Mouse (Mus musculus) liver, embryonic 13.5 days (tissue): ENCODE data around the gene Ints6l. TPM values are rescaled to one million over a fixed set of nuclear protein-coding genes. Genes with fewer than 3 reads are reported as not detected.
"Not testable (repeated sequence)": the region's sequence is repeated elsewhere in the genome, so short reads cannot be mapped to it uniquely, and the experiment has no call there.

Source experiments
- ATAC-seq: fragments of 200-750 bp; cut with Nextera tagmentation; 2 replicates; pipeline ENCODE4 v1.8.0; 2017; ENCODE audit warnings: low read depth, mild to moderate bottlenecking, moderate number of reproducible peaks, moderate library complexity
- DNase-seq: peaks from one replicate; pipeline ENCODE4 v3.0.0; 2022
- H3K27ac ChIP-seq: fragments of 300-500 bp; sonication (generic); 2 replicates; pipeline ENCODE4 v1.5.1; 2015; ENCODE audit warnings: moderate library complexity, mild to moderate bottlenecking, inconsistent platforms
- H3K27me3 ChIP-seq: fragments of 300-500 bp; sonication (generic); 2 replicates; pipeline ENCODE4 v1.6.1; 2015; ENCODE audit warnings: mild to moderate bottlenecking, inconsistent platforms
- H3K36me3 ChIP-seq: fragments of 300-500 bp; sonication (generic); 2 replicates; pipeline ENCODE4 v1.6.1; 2015; ENCODE audit warnings: mild to moderate bottlenecking, inconsistent platforms
- H3K4me1 ChIP-seq: fragments of 300-500 bp; sonication (generic); replicated peaks from 2 replicates; pipeline ENCODE4 v1.6.1; 2015; ENCODE audit warnings: inconsistent platforms
- H3K4me2 ChIP-seq: fragments of 300-500 bp; sonication (generic); 2 replicates; pipeline ENCODE4 v1.6.1; 2015; ENCODE audit warnings: inconsistent platforms, mild to moderate bottlenecking, moderate library complexity
- H3K4me3 ChIP-seq: fragments of 300-500 bp; sonication (generic); replicated peaks from 2 replicates; pipeline ENCODE4 v1.5.1; 2015; ENCODE audit warnings: mild to moderate bottlenecking, inconsistent platforms
- H3K9ac ChIP-seq: fragments of 300-500 bp; sonication (generic); 2 replicates; pipeline ENCODE4 v1.6.1; 2015; ENCODE audit warnings: mild to moderate bottlenecking, inconsistent platforms
- H3K9me3 ChIP-seq: fragments of 300-500 bp; sonication (generic); replicated peaks from 2 replicates; pipeline ENCODE4 v1.6.1; 2016; ENCODE audit warnings: inconsistent platforms
- WGBS: fragments of 180-500 bp; shearing (Covaris S2); methylation state at CpG from one replicate; pipeline ENCODE4 v1.1.7; 2015; ENCODE audit not compliant: insufficient replicate concordance; 5-methylcytosine and 5-hydroxymethylcytosine counted together
- polyA plus RNA-seq: library from polyadenylated mRNA; unstranded; fragments of >200 nt; fragmentation: Nextera tagmentation; extraction: Ambion mirVana; gene quantifications from 2 replicates; pipeline ENCODE4 v1.2.1, GENCODE M21; 2015

The Ints6l gene
- polyA plus RNA-seq, 1 experiment from 2014 or later, result 35.1 TPM

- H3K9ac ChIP-seq, result peak overlapping the region; percentile 87
- peak; percentile 64 for DNase-seq
Observed at GRCm38 (mm10) chrX:56456379-56456778, 1.7 kb downstream of the Ints6l start.

GRCm38 (mm10) chrX:56462020-56462933 is 7.6 kb downstream of the Ints6l start:
- ATAC-seq (no peak), DNase-seq (no peak)
- no peak overlapping the region for H3K4me2 ChIP-seq
- H3K4me1 ChIP-seq, result peaks cover 65% of the 10 kb centered on the region
- no peak overlapping the region for H3K9ac ChIP-seq
- no peak overlapping the region for H3K4me3 ChIP-seq
- H3K36me3 ChIP-seq, result peaks cover 36% of the 10 kb centered on the region
- no peaks in the 10 kb centered on the region for H3K27me3 ChIP-seq
- 48% methylated on average over 14 of the region's 14 CpGs for WGBS
- no peaks in the 10 kb centered on the region for H3K9me3 ChIP-seq
- no peak overlapping the region for H3K27ac ChIP-seq

More at GRCm38 (mm10) chrX:56456379-56456778, 1.7 kb downstream of the Ints6l start:
- peak overlapping the region; percentile 68 for H3K4me2 ChIP-seq
- peak overlapping the region; percentile 77 for H3K4me3 ChIP-seq
- 13% methylated on average over 8 of the region's 8 CpGs for WGBS
- peaks cover 46% of the 10 kb centered on the region for H3K4me1 ChIP-seq
- peaks cover 15% of the 10 kb centered on the region for H3K36me3 ChIP-seq
- no peaks in the 10 kb centered on the region for H3K27me3 ChIP-seq
- H3K9me3 ChIP-seq, result no peaks in the 10 kb centered on the region
- peak overlapping the region; percentile 95 for H3K27ac ChIP-seq
- peak; percentile 58 for ATAC-seq

GRCm38 (mm10) chrX:56464906-56465305 is 10.2 kb downstream of the Ints6l start:
- no peak overlapping the region for H3K9ac ChIP-seq
- no peak overlapping the region; the same call in 1 of the 2 replicates for H3K27ac ChIP-seq
- no peak overlapping the region for H3K4me3 ChIP-seq
- 21% methylated on average over 1 of the region's 1 CpGs for WGBS
- no peaks in the 10 kb centered on the region for H3K9me3 ChIP-seq
- DNase-seq (no peak), ATAC-seq (peak; percentile 67)
- H3K4me2 ChIP-seq, result 0 out of 2 replicates have a peak overlapping the region, but pooled peaks have one; percentile 12
- peaks cover 45% of the 10 kb centered on the region for H3K36me3 ChIP-seq
- no peaks in the 10 kb centered on the region for H3K27me3 ChIP-seq
- peaks cover 60% of the 10 kb centered on the region for H3K4me1 ChIP-seq

DNA sequence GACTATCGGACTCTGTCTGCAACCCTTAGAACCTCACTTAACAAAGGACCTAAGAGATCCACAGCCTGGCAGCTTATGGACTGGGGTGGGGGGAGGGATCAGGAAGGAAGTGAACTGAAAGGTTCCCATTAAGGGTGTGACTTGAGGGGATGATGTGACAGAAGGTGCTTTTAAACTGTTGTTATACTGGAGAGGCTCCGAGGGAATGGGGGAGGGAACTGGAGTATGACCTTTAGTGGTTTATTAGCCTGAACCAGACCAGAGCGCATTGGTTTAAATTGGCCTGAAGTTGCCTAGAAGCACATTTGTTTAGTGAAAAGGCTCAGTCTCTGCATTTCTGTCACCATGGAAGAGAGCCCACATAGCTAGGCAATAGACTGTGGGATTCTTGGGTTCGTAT is 13.0 kb downstream of the Ints6l start:
- Histone ChIP-seq H3K36me3 (peaks cover 37% of the 10 kb centered on the region), H3K4me3 (no peak overlapping the region), H3K4me2 (no peak overlapping the region), H3K9me3 (no peaks in the 10 kb centered on the region), H3K9ac (no peak overlapping the region), H3K27ac (no peak overlapping the region), H3K27me3 (no peaks in the 10 kb centered on the region), H3K4me1 (peaks cover 33% of the 10 kb centered on the region)
- WGBS, result 71% methylated on average over 4 of the region's 4 CpGs
- DNase-seq (no peak), ATAC-seq (no peak)

DNA sequence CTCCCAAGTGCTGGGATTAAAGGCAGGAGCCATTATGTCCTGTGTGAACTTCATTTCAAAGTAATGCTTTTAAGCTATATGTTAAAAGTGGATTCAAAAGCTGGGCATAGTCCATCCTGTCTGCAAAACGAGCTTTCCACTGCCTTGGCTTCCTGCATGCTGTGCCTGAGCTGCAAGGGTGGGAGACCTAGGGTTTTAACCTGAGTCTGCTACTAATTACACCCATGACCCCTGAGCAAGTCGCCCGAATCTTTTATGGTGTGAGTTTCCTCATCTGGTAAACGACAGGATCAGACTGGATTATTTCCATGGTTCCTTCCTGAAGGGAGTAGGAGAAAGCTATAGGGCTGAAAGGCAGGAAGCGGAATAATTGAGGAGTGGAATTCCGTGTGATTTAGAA is 13.8 kb downstream of the Ints6l start:
- WGBS, result 62% methylated on average over 6 of the region's 6 CpGs

GRCm38 (mm10) chrX:56474035-56474434 is 19.4 kb downstream of the Ints6l start:
- Histone ChIP-seq H3K27me3 (no peaks in the 10 kb centered on the region), H3K4me2 (no peak overlapping the region), H3K4me1 (no peaks in the 10 kb centered on the region), H3K27ac (no peak overlapping the region), H3K4me3 (no peak overlapping the region), H3K36me3 (peaks cover 17% of the 10 kb centered on the region), H3K9me3 (no peaks in the 10 kb centered on the region), H3K9ac (no peak overlapping the region)
- WGBS, result 37% methylated on average over 8 of the region's 8 CpGs
- no peak for DNase-seq
- no peak for ATAC-seq

More for the DNA sequence above, 13.8 kb downstream of the Ints6l start:
- Histone ChIP-seq H3K27me3 (no peaks in the 10 kb centered on the region), H3K4me2 (no peak overlapping the region), H3K4me1 (peaks cover 27% of the 10 kb centered on the region), H3K4me3 (no peak overlapping the region), H3K9me3 (no peaks in the 10 kb centered on the region), H3K36me3 (peaks cover 37% of the 10 kb centered on the region), H3K9ac (no peak overlapping the region), H3K27ac (no peak overlapping the region)
- no peak for DNase-seq
- no peak for ATAC-seq

- ATAC-seq, result no peak
Observed at GRCm38 (mm10) chrX:56477553-56477952, 22.9 kb downstream of the Ints6l start.

GRCm38 (mm10) chrX:56481906-56482305 is 27.2 kb downstream of the Ints6l start:
- H3K4me1 ChIP-seq, result no peaks in the 10 kb centered on the region
- no peak overlapping the region for H3K9ac ChIP-seq
- no peak for DNase-seq
- ATAC-seq, result no peak
- no peak overlapping the region for H3K4me3 ChIP-seq
- no peaks in the 10 kb centered on the region for H3K27me3 ChIP-seq
- 73% methylated on average over 3 of the region's 3 CpGs for WGBS
- no peak overlapping the region for H3K4me2 ChIP-seq
- no peak overlapping the region for H3K27ac ChIP-seq
- H3K9me3 ChIP-seq, result no peaks in the 10 kb centered on the region
- H3K36me3 ChIP-seq, result peaks cover 51% of the 10 kb centered on the region

More at GRCm38 (mm10) chrX:56477553-56477952, 22.9 kb downstream of the Ints6l start:
- H3K4me1 ChIP-seq, result no peaks in the 10 kb centered on the region
- no peaks in the 10 kb centered on the region for H3K27me3 ChIP-seq
- DNase-seq, result no peak
- no peak overlapping the region for H3K9ac ChIP-seq
- H3K4me3 ChIP-seq, result no peak overlapping the region
- no peaks in the 10 kb centered on the region for H3K9me3 ChIP-seq
- 80% methylated on average over 3 of the region's 3 CpGs for WGBS
- H3K27ac ChIP-seq, result no peak overlapping the region
- peaks cover 24% of the 10 kb centered on the region for H3K36me3 ChIP-seq
- no peak overlapping the region for H3K4me2 ChIP-seq

DNA sequence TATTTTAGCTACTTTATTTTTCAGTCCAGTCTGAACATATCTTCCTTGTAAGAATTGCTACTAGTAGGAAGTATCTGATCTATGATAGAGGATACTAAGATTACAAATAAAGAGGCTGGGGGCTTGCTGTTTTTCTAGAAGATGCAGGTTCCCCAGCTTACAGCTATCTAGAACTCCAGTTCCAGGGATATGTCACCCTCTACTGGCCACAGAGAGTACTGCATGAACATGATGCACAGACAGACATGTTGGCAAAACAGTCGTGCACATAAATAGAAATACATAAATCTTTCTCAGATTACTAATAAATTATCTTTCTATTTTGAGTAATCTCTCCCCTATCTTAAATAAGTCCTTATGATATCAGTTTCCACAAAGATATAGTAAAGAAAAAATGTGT is 35.1 kb downstream of the Ints6l start:
- H3K4me1 ChIP-seq, result no peaks in the 10 kb centered on the region
- no peak overlapping the region for H3K4me2 ChIP-seq
- H3K27me3 ChIP-seq, result no peaks in the 10 kb centered on the region
- no peaks in the 10 kb centered on the region for H3K9me3 ChIP-seq
- H3K27ac ChIP-seq, result no peak overlapping the region
- DNase-seq (peak; percentile 35), ATAC-seq (no peak)
- H3K36me3 ChIP-seq, result peaks cover 51% of the 10 kb centered on the region
- no peak overlapping the region for H3K4me3 ChIP-seq
- H3K9ac ChIP-seq, result no peak overlapping the region
- WGBS, result 17% methylated on average over 1 of the region's 1 CpGs

DNA sequence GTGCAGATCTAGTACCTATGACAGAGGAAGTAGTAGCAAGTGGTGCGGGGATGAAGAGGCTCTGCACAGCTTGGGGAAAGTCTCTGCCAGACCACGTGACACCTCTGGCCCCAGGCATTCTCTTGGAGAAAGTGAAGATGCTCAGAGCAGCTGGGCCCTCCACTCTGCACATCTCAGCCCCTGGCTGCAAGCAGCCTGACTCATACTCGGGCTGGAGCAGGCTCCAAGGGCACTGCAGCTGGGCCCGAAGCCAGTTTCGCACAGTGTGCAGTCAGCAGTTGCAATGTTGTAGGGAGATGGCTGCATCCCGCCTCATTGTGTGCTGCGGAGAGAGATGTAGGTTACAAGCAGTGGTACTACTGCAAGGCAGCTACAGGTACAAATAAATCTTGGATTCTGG is 42.6 kb downstream of the Ints6l start:
- H3K9me3 ChIP-seq, result no peaks in the 10 kb centered on the region
- peaks cover 49% of the 10 kb centered on the region for H3K36me3 ChIP-seq
- ATAC-seq (no peak), DNase-seq (no peak)
- no peak overlapping the region for H3K4me3 ChIP-seq
- no peaks in the 10 kb centered on the region for H3K27me3 ChIP-seq
- no peaks in the 10 kb centered on the region for H3K4me1 ChIP-seq
- no peak overlapping the region for H3K9ac ChIP-seq
- H3K4me2 ChIP-seq, result no peak overlapping the region
- no peak overlapping the region for H3K27ac ChIP-seq
- 78% methylated on average over 7 of the region's 7 CpGs for WGBS

DNA sequence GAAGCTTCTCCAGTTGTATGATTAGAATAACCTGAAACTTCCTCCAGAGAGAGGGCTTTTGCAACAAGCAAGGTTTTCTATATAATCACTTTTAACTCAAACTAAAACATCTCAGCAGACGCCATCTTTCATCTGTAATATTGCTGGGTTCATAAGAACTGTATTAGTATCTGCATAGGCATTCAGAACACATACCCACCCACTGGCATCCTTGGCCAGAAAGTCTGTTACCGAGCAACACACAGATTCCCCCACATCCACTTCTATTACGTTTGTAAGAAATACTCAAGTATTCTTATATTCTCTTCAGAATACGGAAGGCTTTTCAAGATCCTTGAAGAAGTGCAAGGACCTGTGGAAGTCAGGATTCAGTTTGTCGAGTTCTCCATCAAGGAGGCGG is 69.8 kb downstream of the Ints6l start, which contains the start of gene Gm10477:
Gene Gm10477 (plus strand): TSS at position 301 of the 400 bp plus-strand sequence.
- H3K36me3 ChIP-seq, H3K4me3 ChIP-seq, DNase-seq, H3K27ac ChIP-seq, ATAC-seq, H3K4me1 ChIP-seq, H3K4me2 ChIP-seq, H3K9me3 ChIP-seq, H3K9ac ChIP-seq, H3K27me3 ChIP-seq: not testable (repeated sequence)
- 61% methylated on average over 6 of the region's 6 CpGs for WGBS
